Mouse (Mus musculus) liver (tissue): ENCODE measurements at regions not wholly inside any gene's neighbourhood (a gene's known extent, or its start where the extent isn't known, plus 50 kb on each side); places are given as distances from the start of the nearest gene placed in this dataset.

Experiments used
- DNase-seq: peaks from one replicate; pipeline ENCODE4 v3.0.0-alpha.2; 2020; ENCODE audit warnings: mixed read lengths

- DNase-seq, result no peak
Measured at GRCm38 (mm10) chr12:77785647-77786046, 408.4 kb upstream of the Gm6657 start.

DNA sequence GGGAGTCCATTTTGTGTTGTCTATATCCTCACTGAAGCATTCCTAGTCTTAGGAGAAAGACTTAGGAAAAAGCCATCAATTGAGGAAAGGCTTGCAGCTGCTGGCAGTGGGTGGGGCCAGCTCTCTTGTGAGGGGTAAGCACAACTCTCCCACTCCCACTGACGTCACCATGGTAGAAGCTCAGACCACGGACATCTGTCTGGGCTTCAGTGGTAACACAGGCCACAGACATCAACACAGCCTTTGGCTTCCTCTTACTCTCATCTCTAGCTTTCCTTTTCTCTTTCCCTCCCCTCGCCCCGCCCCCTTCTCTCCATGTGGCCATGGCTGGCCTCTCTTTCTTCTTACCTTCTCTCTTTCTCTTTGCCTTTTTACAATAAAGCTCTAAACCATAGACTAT is 407.4 kb upstream of the Gm6657 start:
- no peak for DNase-seq

- no peak for DNase-seq
Measured at GRCm38 (mm10) chr12:77788273-77788672, 405.8 kb upstream of the Gm6657 start.

DNA sequence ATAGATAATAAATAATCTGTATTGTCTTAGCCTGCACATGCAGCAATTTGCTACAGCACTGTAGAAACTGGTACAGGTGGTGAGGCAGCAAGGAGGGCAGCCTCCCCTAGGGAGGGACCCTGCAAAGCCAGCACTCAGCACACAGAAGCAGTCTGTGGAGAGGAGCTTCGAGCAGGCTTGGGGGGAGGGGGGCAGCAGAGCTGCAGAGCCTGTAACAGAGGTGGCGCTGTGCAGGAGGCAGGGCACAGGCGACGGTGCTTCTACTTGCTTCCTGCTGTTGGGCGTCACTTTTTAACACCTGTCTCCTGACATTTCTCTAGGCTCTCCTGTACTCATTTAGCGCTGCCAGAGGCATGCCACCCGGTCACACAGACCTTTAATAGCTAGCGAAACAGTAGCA is 404.6 kb upstream of the Gm6657 start:
- peak; percentile 46 for DNase-seq

GRCm38 (mm10) chr12:77789871-77790270 is 404.2 kb upstream of the Gm6657 start:
- no peak for DNase-seq

DNA sequence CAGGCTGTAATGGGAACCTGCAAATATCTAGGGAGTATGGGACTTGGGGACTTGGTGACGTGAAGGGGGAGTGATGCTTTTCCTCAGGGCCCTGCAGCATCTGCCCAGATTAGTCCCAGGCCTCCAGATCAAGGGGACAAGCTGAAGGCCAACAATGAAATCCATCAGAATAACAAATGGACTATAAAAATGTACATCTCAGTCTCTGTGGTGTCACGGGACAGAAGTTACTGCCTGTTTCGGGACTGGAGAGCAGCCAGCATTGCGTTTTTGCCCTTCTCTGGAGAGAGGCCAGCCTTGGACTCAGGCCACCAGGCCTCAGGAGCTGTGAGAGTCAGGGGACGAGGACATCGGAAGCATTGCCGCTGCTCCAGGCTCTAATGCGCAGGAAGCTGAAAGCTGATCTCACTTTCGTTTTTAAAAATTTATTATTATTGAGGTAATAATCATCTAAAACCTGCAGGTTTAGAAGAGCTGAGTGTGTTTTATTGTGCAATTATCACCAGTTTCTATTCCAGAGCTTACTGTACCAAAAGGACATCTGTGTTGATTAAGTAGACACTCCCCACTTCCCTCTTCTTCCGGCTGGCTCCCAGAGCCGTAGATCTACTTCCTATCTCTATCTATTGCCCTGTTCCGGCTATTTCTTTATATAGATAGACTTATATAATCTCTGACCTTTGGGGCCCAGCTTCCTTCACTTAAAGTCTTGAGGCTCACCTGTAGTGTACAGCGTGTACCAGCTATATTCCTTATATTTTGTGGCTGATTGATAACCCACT is 403.0 kb upstream of the Gm6657 start:
- no peak for DNase-seq

- DNase-seq, result no peak
Measured at GRCm38 (mm10) chr12:77798516-77798915, 395.5 kb upstream of the Gm6657 start.

DNA sequence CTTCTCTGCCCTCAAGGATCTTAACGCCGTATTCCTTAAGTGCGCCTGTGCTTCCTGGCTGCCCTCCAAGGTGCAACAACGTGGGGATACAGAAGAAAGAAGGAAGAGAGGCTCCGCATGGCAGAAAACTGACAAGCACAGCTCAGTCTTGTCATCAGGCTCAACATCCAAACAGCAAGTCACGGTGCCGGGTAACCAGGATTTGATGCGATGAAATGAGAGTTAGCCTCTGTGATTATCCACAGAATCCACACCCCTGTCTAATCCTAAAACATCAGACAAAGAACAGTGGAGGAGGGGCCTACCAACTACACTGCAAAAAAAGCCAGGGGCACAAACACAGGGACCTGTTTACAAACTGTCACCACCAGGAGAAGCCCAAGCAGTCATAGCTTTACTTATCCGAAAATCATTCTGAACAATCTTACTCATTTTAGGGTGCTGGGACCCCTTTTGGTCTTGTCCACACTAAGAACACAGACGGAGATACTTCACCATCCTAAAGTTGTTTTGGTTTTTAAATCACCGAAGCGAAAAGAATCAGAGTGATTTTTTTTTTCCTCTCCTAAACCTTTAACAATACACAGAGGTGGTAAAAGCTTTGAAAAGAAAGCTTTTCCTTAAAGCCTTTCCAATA is 394.8 kb upstream of the Gm6657 start:
- no peak for DNase-seq

DNA sequence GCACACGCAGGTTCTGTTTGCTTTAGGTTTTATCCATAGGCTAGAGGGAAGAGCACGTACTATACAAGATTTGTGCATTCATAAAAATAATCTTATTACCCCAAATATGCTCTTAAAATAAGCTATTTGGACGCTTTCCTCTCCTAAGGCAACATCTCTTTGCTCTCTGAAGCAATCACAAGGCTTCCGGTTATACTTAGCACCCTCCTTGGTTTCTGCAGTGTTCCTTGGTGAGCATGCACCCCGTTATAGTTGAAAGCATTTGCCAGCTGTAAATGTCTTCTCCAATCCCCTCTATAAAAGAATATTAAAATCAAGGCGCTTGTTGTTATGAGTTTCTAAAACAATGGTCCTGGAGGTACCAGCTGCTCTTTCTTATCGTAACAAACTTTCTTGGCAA is 386.4 kb upstream of the Gm6657 start:
- DNase-seq, result no peak

GRCm38 (mm10) chr12:77811276-77811675 is 382.8 kb upstream of the Gm6657 start:
- DNase-seq, result no peak

- DNase-seq, result no peak
Measured at GRCm38 (mm10) chr12:77819456-77819855, 374.6 kb upstream of the Gm6657 start.

GRCm38 (mm10) chr12:77823381-77824030 is 370.5 kb upstream of the Gm6657 start:
- no peak for DNase-seq

DNA sequence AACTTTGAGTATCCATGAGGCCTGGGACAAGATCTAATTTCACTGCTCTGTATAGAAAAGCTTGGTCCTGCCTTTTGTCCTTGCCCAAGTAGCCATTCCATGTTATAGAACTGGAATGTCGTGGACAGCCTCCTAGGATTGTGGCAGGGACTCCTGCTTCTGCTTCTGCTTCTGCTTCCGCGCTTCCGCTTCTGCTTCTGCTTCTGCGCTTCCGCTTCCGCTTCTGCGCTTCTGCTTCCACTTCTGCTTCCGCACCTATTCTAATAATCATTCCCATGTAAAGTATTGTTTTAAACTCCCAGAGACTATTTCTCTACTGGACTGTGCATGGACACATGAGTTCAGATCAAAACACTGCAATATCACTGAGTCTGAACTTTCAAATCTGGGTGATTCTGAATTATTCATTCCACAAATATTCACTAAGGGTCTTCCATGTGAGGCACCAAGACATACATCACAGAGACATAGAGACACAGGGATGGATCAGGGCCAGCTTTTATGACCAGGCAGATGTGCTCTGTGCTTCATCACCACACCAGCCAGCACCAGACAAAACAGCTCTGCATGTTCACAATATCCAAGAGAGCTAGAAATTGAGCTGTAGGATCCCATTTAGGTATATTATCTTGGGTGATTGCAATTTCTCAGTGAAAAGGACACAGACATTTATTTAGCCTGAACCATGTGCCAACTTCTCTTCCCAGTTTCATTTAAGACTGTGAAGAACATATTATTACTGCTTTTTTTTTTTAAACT is 360.5 kb upstream of the Gm6657 start:
- DNase-seq, result no peak

- no peak for DNase-seq
Measured at GRCm38 (mm10) chr12:77834891-77835290, 359.2 kb upstream of the Gm6657 start.

DNA sequence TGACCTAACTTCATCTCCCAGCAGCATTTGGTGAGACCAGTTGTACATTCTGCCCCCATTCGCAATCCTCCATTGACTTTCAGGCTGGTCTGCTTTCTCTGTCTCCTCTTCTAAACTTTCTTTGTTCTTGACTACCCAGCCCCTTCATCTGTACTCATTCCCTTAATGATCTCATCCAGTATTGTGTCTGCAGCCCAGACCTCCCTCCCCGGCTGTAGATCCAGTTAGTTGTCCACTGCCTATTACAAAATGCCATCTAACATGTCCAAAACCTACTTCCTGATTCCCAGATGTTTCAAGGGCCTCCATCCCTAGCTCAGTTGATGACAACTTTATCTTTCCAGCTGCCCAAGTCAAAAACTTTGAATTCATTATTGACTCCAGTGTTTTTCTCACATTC is 357.8 kb upstream of the Gm6657 start:
- no peak for DNase-seq

DNA sequence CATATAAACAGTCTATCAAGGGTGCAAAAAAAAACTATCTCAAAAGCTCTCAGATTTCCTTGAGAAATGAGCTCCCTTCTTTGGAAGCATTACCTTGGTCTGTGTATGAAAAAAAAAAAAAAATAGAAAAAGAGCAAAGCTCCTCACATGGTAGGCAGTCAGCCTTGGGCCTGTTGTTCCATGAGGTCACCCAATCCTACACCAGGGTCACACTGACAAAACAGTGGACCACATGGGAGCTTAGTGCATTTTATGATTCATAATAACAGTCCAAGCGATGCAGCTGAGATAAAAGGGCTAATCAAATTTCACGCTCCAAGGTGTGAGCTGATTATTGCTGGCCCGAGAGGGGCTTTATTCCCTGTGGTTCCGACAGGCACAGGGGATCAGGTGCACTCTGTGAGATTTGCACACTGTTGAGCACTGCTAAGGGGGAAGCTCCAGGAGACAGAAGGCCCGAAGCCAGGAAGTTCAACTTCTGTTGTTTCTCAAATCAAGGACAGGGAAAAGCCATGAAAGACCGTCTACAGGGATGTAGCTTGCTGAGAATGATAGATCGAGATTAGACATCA is 352.1 kb upstream of the Gm6657 start:
- no peak for DNase-seq

- no peak for DNase-seq
Measured at GRCm38 (mm10) chr12:77852595-77853577, 341.2 kb upstream of the Gm6657 start.

GRCm38 (mm10) chr12:77854281-77855075 is 339.6 kb upstream of the Gm6657 start:
- no peak for DNase-seq

GRCm38 (mm10) chr12:77855796-77856195 is 338.2 kb upstream of the Gm6657 start:
- no peak for DNase-seq

DNA sequence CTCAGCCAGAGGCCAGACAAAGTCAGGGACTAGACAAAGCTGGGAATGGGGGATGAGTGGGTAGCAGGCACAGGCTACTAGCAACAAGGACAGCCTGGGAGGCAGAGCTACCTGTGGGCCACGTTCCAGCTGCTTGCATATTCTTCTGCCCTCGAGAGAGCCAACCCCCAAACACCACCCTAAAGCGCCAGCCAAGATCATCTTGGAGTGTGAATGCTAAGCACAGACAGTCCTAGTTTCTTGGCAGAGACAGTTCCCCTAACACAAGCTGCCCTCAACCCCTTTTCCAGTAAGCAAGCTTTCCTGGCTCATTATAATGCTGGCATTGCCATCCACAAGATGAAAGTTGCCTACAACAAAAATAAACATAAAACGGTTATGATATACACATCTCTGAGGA is 336.8 kb upstream of the Gm6657 start:
- no peak for DNase-seq
